Mouse (Mus musculus) erythroid progenitor cell, adult 5-6 weeks (primary cell): ENCODE results near the gene 4921511M17Rik. TPM values are rescaled to one million over a fixed set of nuclear protein-coding genes. Genes with fewer than 3 reads are reported as not detected.
"Not testable (repeated sequence)": the region's sequence is repeated elsewhere in the genome, so short reads cannot be mapped to it uniquely, and the experiment has no call there.

ENCODE experiments used
- ATAC-seq: replicated peaks from 2 replicates; pipeline ENCODE4 v1.8.0; 2016; ENCODE audit warnings: moderate number of reproducible peaks, mild to moderate bottlenecking, moderate TSS enrichment, inconsistent platforms; ENCODE audit not compliant: poor library complexity, low FRiP score, severe bottlenecking
- total RNA-seq, 2 experiments: library from RNA; stranded (forward) in 1 of 2; stranded (reverse) in 1 of 2; fragments of 150-400 nt in 1 of 2; fragments of 186-747, 209-891 nt in 1 of 2; gene quantifications; 2 replicates each; pipeline versions ENCODE4 v1.2.3 to v1.2.4; 2015 to 2017; ENCODE audit warnings: low replicate concordance in 2 of 2

Gene 4921511M17Rik
- total RNA-seq (2015; ENCODE audit: low replicate concordance) (not detected in 2 replicates), total RNA-seq (2017; ENCODE audit: low replicate concordance) (not detected in 2 replicates)

- ATAC-seq = not testable (repeated sequence)
These were observed at the start of gene 4921511M17Rik for GRCm38 (mm10) chrX:154033727-154034126. 4921511M17Rik (minus strand) TSS chrX:154033827.

- not testable (repeated sequence) for ATAC-seq
These were observed 21.3 kb upstream of the 4921511M17Rik start, which contains the start of gene Gm10057 for GRCm38 (mm10) chrX:154054939-154055338. Gm10057 (minus strand) TSS chrX:154055039.

GRCm38 (mm10) chrX:154012540-154012939 is 21.1 kb downstream of the 4921511M17Rik start, which contains the start of gene Samt1:
Samt1 (minus strand) TSS chrX:154012640.
- ATAC-seq = not testable (repeated sequence)

DNA sequence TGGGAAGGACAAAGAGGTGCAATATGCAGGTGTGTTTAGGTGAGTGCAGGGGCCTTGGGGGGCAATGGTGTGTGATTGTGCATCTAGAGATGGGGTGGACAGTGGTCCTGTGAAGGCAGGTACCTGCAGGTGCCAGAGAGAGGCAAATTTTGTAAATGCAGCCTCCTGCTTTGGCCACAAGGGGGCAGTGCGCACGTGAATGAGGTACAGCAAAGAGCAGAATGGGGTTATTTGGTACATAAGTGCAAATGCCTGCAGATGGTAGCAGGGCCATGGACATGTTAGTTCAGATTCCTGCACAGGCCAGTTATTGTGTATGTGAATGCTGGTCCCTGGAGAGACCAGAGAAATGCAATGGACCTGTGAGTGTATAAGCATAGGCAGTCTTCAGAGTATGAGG is 56.7 kb downstream of the 4921511M17Rik start:
- 0 out of 2 replicates have a peak, but pooled peaks have one; percentile 49 for ATAC-seq

GRCm38 (mm10) chrX:153976467-153976866 is 57.2 kb downstream of the 4921511M17Rik start:
- not testable (repeated sequence) for ATAC-seq

DNA sequence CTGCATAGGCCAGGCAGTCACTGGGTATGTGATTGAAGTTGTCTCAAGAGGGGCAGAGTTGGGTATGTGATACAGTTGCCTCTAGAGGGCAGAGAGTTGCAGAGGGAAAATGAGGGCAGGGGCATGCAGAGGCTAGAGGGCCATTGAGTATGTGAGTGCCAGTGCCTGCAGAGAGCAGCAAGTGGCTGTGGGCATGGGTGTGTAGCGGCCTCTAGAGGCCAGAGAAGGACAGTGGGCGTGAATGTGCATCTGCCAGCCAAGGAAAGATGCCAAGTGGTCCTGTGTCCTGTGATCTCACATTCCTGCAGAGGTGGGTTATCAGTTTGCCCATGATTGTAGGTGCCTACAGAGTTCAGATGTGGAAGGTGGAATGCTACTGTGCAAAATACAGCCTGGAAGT is 59.2 kb downstream of the 4921511M17Rik start:
- no peak for ATAC-seq

Other genes starting within 250 kb of the 4921511M17Rik start
- not detected in 2 replicates for gene Spin2c, start 201.6 kb downstream of the 4921511M17Rik start, total RNA-seq (2015; ENCODE audit: low replicate concordance)
- not detected in 2 replicates for gene Spin2c, start 201.6 kb downstream of the 4921511M17Rik start, total RNA-seq (2017; ENCODE audit: low replicate concordance)
- not detected in 2 replicates for gene Samt1, start 21.2 kb downstream of the 4921511M17Rik start, total RNA-seq (2015; ENCODE audit: low replicate concordance)
- gene Samt1, start 21.2 kb downstream of the 4921511M17Rik start, total RNA-seq (2017; ENCODE audit: low replicate concordance) = not detected in 2 replicates
- not detected in 2 replicates for gene Gm10057, start 21.2 kb upstream of the 4921511M17Rik start, total RNA-seq (2015; ENCODE audit: low replicate concordance)
- gene Gm10057, start 21.2 kb upstream of the 4921511M17Rik start, total RNA-seq (2017; ENCODE audit: low replicate concordance) = not detected in 2 replicates
- gene Gm15140, start 86.9 kb upstream of the 4921511M17Rik start, total RNA-seq (2015; ENCODE audit: low replicate concordance) = not detected in 2 replicates
- not detected in 2 replicates for gene Gm15140, start 86.9 kb upstream of the 4921511M17Rik start, total RNA-seq (2017; ENCODE audit: low replicate concordance)